Mouse (Mus musculus) left cerebral cortex, adult 18-20 months (tissue): ENCODE data around the gene Gm37240. TPM values are rescaled to one million over a fixed set of nuclear protein-coding genes. Genes with fewer than 3 reads are reported as not detected.

ENCODE experiments used
- DNase-seq, 2 experiments: peaks; one replicate each; pipeline ENCODE4 v3.0.0; 2021 to 2022; ENCODE audit warnings: low spot score in 2 of 2, mixed read lengths in 1 of 2
- total RNA-seq, 2 experiments: library from RNA; stranded (reverse); gene quantifications; 2 replicates each; pipeline ENCODE4 v1.2.3; 2021

Gene Gm37240
- total RNA-seq, 2 experiments from 2014 or later, result 2.3 TPM; not detected in 1

DNA sequence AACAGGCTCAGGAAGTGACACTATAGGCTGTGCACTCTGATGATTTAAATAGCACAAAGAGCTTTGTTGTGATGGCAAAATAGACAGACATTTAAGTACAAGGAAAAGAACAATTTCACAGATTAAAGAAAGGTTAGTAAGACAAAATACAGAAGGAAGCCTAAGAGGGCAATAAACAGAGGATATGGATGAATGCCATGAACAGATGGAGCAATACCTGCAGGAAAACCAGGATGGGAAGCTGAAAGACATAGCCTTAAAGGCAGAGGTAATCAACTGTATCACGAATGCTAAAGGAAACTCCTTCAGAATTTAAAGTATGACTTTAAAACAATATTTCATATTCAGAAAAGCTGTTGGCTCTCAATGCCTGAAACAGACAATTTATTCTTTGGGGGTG lies 1362.4 kb downstream of the Gm37240 start:
- no peak for DNase-seq

DNA sequence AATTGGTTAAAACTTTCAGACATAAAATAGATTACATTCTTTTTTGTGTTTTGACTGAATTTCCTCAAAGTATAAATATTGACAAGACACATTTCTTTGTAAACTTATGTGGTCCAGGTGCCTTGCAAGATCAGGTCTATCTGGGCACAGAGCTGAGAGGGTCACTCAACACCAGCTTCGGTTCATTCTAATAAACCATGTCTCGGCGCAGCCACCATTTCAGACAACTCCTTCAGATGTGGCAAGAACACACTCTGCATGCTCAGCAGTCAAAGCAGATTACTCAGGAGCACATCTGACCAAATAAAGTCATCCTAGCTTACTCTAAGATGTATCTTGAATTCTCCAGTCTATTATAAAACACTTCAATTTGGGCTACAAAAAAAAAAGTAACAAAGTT lies 1371.2 kb downstream of the Gm37240 start:
- no peak for DNase-seq

DNA sequence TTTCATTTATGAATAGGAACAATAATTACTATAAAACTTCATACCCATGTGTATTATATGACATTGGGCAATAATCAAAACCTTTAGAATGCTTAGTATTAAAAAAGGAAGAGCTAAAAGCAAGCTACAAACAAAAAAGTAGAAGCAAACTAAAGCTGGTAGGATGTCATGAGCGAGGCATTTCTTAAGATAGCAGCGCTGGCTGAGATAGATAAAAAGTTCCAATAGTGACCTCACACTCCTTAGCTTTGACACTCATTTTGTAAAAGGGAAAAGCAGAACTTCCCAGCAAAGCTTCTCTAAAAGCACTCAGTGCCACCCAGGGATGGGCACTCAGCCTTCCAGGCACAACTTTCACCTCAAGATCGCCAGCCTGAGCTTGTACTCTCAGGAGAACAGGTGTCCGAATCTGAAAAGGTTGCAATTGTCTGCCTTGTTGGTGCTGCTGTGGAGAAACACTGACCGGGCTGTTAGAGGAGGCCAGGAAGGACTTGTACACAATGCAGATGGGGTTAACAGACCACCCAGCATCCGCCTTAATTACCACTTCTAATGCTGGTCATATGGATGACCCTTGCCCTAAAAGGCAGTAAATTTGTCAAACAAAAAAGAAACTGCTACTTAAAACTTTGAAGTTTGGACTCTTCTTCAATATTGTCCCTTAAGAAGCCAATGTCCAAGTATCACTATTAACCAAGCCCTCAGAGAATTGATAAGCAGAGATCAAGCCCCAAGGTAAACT lies 1374.4 kb downstream of the Gm37240 start:
- DNase-seq, result no peak

DNA sequence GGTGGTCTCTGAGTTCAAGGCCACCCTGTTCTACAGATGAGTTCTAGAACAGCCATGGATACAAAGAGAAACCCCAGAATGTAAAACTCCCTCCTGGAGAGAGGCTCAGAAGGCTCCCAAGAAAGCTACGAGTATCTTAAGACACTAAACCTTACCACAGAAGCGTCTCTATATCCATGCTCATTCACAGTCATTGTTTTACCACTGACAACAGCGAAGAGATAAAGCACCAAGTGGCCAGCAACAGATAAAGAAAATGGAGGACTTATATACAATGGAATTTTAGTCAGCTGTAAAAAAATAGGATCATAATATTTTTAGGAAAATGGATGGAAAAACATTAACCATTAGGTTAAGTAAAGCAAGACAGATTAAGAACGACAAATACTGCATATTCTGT lies 1382.1 kb downstream of the Gm37240 start:
- DNase-seq, result no peak

DNA sequence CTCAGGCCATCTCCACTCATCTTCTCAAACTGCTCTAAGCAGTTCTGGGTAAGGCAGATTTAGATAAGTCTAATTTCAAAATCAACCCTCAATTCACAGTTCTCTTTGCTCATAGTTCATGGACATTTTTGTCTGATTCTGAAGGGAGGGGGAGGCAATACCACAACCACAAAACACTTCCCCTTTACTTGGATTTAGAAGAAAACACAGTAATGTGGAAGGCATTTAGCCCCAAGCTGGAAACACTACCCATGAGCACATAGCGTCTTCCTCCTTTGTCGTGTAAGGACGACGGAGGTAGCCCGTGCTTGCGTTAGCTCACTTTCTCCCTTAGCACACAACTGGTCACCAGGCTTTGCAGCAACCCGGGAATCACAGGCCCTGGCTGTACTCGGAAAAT lies 1383.0 kb downstream of the Gm37240 start:
- DNase-seq, result no peak

DNA sequence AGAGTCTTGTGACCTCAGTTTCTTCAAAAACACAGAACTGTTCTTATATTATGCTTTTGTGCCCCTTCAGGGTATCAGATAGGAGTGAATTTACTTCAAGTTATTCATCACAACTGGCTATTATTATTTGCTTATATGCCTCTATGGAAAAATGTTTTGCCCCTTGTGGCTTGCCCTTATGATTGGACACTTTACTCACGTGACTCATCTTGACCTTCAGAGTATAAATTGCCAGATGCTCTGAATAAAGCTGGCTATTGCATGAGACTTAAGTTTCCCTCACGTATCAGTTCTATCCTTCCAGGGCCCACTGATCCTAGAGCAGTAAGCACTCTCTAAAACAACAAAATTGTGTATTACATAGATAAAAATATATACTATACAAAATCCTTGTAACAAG lies 1385.2 kb downstream of the Gm37240 start:
- no peak for DNase-seq

DNA sequence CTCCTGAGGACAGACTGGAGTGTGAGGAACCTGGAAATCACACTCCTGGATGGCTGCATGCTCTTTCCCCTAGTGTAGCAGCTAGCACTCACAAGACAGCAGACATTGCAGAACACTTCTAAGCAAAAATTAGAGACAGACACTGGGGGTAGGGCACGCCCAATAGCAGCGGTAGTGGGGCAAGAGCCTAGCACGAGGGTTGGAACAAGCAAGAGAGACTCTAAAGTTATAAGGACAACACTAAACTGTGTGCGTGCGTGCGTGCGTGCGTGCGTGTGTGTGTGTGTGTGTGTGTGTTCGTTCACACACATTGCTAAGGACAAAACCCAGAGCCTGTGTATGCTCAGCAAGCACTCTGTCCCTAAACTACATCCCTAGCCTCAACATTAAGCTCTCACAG lies 1386.8 kb downstream of the Gm37240 start:
- no peak for DNase-seq

DNA sequence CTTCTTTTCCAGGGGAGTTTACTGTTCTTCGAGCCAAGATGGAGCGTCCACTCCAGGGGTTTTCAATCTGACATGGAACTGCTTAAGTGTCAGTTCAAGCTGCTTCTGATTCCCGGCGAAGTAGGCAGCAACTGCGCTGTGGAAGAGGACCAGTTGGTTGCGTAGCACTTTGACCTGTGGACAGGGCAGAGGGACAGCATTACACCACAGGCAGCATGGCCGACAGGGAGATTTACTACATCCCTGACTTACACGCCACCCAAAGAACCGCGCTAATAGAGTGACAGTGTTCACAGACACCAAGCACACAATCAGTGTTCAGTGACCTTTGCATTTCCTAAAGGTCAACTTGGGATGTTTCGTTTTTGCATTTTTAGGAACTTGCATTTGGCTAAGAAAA lies 1389.6 kb downstream of the Gm37240 start:
- no peak for DNase-seq

DNA sequence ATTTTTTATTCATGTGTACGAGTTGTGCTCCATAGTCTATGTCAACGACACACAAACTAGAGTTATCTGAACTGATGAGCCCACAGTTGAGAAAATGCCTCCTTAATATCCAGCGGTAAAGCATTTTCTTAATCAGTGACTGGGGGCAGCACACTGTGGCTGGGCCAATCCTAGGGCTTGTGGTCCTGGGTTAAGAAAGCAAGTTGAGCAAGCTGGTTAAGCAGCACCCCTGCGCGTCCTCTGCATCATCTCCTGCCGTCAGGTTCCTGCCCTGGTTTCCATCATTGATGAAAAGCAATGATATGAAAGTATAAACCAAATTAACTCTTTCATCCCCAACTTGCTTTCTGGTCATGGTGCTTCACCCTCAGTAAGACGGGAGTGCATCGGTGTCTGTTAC lies 1394.7 kb downstream of the Gm37240 start:
- DNase-seq, result no peak

DNA sequence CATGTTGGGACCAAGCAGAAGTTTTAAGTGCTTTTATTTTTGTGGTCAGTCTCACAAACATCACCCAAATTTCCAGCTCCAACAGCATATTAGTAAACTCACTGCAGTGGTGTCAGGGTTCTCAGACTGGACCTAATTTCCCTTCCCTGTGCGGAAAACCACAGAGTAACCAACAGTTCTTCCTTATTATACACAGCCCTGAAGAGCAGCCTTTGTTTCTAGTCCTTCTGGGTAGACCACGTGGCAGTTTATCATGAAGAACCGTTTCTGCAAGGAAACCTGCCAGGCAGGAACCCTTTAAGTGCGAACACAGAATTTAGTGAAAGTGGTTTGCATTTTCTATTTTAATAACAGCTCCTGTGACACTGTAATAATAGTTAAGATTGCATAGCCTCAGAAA lies 1395.2 kb downstream of the Gm37240 start:
- no peak for DNase-seq

DNA sequence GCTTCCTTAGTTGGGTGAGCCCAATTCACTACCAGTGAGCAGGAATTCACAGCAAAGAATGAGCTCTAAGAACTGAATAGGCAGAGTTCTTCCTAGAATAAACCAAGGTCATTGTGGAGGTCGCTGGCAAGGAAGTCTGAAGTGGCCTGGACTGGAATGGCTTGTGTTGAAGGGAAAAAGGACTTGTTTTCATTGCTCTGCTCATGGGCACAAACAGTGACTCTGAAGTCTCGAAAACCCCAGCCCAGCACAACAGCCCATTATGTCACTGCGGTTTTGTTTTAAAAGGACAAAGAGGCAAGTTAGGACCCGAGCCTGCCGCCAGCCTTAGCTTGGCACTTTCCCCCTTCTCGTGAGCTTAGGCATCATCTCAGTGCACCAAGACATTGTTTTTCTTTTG lies 1398.6 kb downstream of the Gm37240 start:
- peak; percentile 8 to 12 for DNase-seq

DNA sequence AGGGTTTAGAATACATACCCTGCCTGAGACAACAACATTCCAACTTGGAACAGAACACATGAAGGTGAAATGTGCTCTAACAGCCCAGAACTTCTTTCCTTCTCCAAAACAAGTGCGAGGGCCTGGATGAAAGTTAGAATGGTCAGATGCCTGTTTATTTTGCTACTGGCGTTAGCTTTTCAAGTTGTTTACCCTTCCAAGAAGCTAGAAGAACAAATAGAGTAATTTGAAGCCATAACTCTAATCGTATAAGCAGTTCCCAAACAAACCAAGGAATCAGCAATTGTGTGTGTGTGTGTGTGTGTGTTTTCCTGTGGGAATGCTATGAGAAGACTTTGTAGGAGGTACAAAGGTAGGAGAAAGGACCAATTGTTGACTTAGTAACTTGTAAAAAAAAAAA lies 1402.4 kb downstream of the Gm37240 start:
- DNase-seq, result no peak

DNA sequence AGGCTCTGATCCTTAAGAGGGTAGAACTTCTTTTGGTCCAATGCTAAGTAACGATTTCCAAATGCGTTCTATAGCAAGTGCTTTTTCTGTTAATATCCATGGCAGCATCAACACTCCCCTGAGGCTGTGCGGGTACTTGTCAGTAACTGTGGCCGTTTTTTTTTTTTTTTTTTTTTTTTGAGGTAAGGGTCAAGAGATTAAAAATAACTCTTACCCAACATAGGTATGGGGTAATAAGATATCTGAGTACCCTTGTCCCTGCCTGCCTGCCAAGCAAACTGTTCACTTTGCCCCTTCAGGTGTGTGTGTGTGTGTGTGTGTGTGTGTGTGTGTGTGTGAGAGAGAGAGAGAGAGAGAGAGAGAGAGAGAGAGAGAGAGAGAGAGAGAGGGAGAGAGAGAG lies 1403.0 kb downstream of the Gm37240 start:
- no peak for DNase-seq

DNA sequence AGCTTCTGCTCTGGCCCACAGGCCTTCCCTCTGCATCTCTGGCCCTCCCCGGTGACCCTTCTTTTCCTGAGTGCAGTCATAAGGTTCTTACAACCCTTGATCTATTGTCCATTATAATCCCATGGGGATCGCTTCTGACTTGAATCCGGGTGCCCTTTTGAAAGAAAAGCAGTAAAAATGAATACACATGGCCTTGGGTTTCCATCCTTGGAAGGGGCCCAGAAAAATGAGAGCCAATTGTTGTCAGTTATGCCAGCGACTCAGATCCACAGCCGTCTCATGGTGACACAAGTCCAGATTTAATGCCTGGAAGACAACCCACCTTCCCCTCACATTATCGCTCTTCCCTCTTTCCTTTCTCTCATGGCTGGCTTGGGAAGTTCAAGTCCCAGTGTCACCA lies 1405.2 kb downstream of the Gm37240 start:
- DNase-seq, result no peak

DNA sequence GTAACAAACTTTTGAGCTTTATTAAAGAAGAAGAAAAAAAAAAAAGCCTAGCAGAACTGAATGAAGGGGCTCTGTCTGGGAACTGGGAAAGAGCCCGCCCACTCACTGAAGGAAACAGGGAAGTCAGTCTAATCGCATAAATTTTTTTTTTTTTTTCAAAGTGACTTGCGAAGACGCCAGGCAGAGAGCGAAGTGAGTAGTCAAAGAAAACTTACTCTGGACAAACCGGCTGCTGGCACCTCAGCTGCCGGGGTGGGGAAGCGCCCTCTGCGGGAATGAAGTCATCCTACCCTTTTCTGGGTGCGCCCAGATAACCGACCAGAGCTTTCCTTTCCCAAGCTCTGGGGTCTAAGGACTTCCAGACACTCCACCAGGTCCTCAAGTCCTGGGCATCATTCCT lies 1406.2 kb downstream of the Gm37240 start:
- DNase-seq, result peak; percentile 38 to 42

DNA sequence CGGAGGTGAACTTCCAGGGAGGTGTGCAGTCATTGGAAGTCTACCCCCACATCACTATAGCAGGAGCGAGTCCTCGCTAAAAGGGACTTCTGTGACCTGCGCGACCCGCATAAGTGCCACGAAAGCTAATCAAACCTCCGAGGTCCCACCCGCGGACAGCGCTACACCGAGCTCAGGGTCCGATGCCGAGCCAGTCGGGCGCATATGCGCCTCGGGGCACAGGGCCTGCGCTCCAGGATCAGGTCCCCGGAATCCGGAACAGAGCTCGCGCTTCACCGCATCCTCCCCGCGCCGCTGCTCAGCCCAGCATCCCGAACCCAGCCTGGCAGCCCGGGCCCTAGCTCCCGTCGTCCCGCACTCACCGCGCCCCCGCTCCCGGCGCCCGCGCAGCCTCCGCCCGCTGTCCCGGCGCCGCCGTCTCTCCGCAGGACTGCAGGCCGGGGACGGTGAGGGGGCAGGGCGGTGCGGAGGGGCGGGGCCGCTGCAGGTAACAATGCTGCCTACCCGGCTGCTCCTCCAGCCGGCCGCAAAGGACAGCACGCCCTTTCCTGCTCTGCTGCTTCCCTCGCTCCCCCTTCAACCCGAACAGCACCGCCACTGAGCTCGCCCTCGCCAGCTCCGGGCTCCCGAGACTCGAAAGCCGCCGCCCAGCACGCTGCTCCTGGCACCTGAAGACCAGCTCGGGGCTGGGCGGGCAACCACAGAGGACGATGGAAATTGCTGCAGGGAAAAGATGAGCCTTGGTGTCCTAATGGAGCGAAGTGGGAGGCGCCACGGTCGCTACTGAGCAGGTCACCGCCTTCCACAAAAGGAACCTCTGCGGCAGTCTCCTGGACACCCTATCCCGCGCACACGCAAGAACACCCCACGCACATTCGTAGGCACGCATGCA lies 1407.1 kb downstream of the Gm37240 start, which contains the start of gene Fhdc1:
Fhdc1 (minus strand) TSS at position 424 of the 892 bp plus-strand sequence.
- DNase-seq, result peak; percentile 21 to 39

DNA sequence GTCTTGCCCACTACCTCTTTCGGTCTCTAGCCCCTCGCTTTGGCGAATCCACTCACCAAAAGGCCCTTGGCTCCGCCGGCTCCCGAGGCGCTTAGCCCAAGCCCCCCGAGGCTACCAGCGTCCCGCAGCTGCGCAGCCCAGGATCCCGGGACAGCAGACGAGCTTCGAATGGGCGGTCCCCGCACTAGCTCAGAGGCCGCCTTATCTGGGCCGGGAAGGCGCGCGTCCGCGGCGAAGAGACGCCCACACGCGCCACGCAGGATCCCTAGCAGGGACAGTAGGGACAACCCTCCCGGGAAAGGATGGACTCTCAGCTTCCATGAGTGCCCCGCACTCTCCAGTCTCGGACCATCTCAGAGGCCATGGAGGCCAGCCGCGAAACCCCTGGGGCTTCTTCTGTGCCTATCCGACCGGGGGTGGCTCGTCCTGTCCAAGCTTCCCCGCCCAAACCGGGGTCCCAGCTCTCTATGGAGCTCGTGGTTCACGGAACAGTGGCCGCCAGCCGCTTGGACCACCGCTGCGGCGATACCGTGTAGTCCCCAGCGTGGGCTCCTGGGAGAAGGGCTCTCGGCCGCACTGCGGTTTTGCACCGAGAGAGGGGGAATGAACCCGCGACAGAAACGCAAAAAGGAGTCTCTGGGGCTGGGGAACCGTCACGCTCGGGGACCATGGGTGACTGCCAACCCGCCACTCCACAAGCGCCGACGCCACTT lies 1407.9 kb downstream of the Gm37240 start:
- peak; percentile 32 to 33 for DNase-seq

DNA sequence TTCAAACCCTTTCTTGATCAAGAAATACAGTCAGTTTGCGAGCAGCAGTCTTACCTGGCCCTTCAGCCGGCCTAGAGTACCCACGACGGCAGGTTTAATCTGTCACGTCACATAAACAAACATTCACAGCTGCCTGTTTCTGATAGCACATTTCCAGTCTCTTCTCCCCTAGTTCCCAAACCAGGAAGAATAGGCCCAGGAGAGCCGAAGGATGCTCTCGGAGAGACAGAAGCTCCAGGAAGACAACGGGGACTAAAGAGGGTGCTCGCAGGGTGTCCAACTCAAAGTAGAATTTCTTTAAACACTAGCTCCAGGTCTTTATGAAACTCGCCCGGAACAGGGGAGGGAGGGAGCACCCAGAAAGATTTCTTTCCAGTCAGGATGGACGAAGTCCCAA lies 1408.4 kb downstream of the Gm37240 start:
- DNase-seq, result no peak

DNA sequence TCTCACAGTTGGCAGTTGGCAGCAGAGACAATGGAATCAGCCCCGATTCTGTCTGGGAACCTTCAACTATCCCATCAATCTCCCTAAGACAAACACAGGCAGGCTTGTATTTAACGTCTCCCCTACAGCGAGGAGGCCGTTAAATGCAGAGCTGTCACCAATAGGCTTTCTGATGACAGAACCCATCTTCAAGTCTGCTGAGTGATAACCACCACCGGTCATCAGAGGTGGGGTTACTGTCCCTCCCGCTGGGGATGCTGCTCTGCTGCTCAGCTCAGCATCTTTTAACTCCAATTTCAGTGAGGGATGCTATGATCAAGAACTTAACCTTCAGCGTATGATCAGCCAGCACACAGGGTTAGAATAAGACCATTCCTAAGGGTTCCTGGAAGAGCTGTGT lies 1409.1 kb downstream of the Gm37240 start:
- DNase-seq, result no peak

DNA sequence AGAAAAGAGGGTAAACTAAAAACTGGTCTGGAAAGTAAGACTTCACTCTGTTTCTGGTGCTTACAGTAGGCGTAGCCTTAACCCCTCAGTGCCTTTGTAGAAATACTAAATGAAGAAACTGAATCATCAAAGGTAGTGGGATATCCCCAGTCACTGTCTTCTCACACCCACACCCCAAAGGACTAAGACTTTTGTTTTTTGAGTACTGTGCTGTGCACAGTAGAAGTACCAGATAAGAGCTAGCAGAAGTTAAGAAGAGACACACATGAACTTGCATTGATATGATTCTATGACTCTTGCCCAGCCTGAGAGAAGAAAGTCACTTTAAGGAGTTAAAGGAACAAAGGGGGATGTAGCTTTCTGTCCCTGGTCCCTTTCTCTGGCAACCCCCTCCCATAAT lies 1409.8 kb downstream of the Gm37240 start:
- no peak for DNase-seq

DNA sequence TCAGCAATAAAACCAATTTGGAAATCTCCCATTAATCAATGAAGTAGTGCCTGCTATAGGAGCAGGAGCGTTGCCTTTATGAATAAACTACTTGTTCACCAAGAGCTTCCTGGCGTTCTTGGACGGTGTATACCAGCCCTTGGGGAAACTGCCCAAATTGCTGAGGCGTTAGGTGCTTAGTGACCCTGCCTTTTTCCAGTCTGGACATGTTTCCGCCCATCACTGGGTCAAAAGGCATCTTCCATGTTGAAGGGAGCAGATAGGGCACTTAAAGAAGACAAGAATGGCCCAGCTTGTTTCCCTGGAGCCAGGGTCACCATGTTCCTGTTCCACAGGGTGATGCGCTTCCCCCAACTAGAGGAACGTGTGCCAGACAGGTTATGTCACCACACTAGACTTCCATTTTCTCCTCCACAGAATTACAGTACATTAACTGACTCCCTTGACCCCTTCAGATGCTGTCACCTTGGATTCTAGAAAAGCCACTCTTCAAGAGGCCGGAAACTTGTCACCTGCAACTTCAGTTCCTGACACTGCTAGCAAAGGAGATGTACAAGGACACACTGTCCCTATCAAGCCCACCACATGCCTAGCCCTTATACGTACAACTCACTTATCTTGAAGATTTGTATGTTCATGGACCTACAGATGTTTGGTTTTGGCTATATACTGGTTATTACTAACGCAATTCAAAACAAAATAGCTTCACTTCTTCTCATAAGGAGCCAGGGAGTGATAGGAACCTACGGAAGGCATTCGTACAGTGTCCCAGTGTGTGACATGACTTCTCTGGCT lies 1412.1 kb downstream of the Gm37240 start:
- no peak for DNase-seq
